19 mouse cellular contexts compared by ENCODE assay signal in the genomic region with DNA sequence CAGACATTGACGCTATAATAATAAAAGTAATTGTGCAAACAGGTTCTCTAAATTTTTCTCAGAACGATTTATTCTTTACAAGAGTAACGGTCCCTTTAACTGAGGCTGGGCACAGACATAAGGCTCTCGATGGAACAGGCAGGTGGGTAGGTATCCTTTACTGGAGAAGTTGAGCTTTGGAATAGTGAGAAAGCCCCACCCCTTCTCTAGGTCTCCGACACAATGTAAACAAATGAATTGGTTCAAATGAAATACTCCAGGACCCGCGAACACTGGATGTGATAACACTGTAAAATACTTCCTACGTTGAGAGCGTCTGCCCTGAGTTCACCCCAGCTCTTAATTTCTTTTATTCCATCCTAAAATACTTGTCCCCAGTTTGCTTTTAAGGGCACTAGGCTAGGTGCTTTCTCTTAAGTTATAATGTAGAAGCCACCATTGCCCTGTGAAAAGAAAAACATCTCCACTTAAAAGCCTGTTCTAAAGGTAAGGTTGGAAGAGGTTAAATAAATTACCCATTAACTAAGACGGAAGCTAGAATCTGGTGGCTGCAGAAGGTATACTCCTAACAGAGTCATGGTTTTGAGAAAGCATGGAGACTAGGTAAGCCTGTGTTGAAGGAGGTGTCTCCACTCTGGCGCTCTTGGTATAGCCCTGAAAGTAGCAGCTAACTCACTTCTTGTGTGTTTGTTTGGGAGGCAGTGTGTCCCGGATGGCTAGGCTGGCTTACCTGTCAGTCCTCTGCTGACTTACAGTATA.
DNase-seq lines count a peak whose midpoint lies in the region; ATAC-seq and TF ChIP-seq lines count a peak whose summit lies in the region.
"Had no signal": no experiment of that assay in that cellular context is flagged by ENCODE, and none has a peak within 500 bp of the region (broad histone marks: within the 10 kb centered on the region; RNA-seq: fewer than 3 reads in every experiment).

No protein-coding gene starts in this region.

- peak overlapping the region; percentile 21; the same call in 1 of the 2 replicates for H3K27ac ChIP-seq in kidney, postnatal 0 days
- H3K27ac ChIP-seq: forebrain, embryonic 12.5 days; heart, adult 2 months; hindbrain, embryonic 15.5 days; neural tube, embryonic 13.5 days had no signal

- H3K4me1 ChIP-seq in kidney, postnatal 0 days (replicated peaks; ENCODE audit: insufficient read depth, low read length): no peaks in the 10 kb centered on the region
- H3K4me1 ChIP-seq: forebrain, embryonic 12.5 days; hindbrain, embryonic 15.5 days had no signal

- no peaks in the 10 kb centered on the region for H3K36me3 ChIP-seq in kidney, postnatal 0 days (ENCODE audit: insufficient read depth, low read length)
- H3K36me3 ChIP-seq: forebrain, embryonic 12.5 days; hindbrain, embryonic 15.5 days; neural tube, embryonic 13.5 days had no signal

- 53% methylated on average over 12 of the region's 12 CpGs for WGBS in kidney, postnatal 0 days

- H3K9me3 ChIP-seq in kidney, postnatal 0 days (replicated peaks; ENCODE audit: low read length): no peaks in the 10 kb centered on the region
- H3K9me3 ChIP-seq: forebrain, embryonic 12.5 days; hindbrain, embryonic 15.5 days; neural tube, embryonic 13.5 days had no signal

- DNase-seq in kidney, adult 9 months: peak; percentile 69
- no peak for DNase-seq in kidney, postnatal 25 days
- DNase-seq in testis, postnatal 10 days (ENCODE audit: low spot score): peak; percentile 18
- no peak for DNase-seq in testis, postnatal 14 days (ENCODE audit: low spot score)
- DNase-seq in kidney, postnatal 0 days (ENCODE audit: low spot score): no peak
- peak; percentile 74 for DNase-seq in yolk sac, embryonic 10.5 days (ENCODE audit: low spot score)
- no peak for DNase-seq in layer of hippocampus, adult 18-20 months (ENCODE audit: low spot score in 2 of 2)
- DNase-seq in adrenal gland, adult 18-20 months (ENCODE audit: low spot score in 2 of 2): no peak
- DNase-seq: cerebellum, adult 8-10 months; heart, adult 2 months; heart, postnatal 4 days; lung, postnatal 10 days; midbrain, embryonic 14.5 days; right cerebral cortex, adult 18-20 months; thymus, postnatal 14 days had no signal

- TF ChIP-seq CTCF in kidney, postnatal 0 days (IDR thresholded peaks at IDR 0.05; ENCODE audit: low read depth): no peak

- no peak overlapping the region for H3K4me2 ChIP-seq in kidney, postnatal 0 days (ENCODE audit: low read length)
- H3K4me2 ChIP-seq: forebrain, embryonic 12.5 days; hindbrain, embryonic 15.5 days; neural tube, embryonic 13.5 days had no signal

- ATAC-seq in kidney, postnatal 0 days (replicated peaks; ENCODE audit: low FRiP score, low read depth): no peak; the same call in 1 of the 2 replicates

- H3K27me3 ChIP-seq in kidney, postnatal 0 days (ENCODE audit: insufficient read depth, low read length): no peaks in the 10 kb centered on the region
- H3K27me3 ChIP-seq: hindbrain, embryonic 15.5 days; neural tube, embryonic 13.5 days had no signal

- H3K4me3 ChIP-seq in kidney, postnatal 0 days (replicated peaks; ENCODE audit: low read depth, low read length): no peak overlapping the region
- H3K4me3 ChIP-seq: forebrain, embryonic 12.5 days; heart, adult 2 months; hindbrain, embryonic 15.5 days; megakaryocyte, embryonic 14.5 days; neural tube, embryonic 13.5 days had no signal

- no peak overlapping the region for H3K9ac ChIP-seq in kidney, postnatal 0 days (ENCODE audit: low read depth, low read length)
- H3K9ac ChIP-seq: forebrain, embryonic 12.5 days; hindbrain, embryonic 15.5 days; neural tube, embryonic 13.5 days had no signal

Comparison
In these comparisons a context has a peak if more than half of its experiments do, and no peak if none do; other contexts are left out.
1. DNase-seq: peak in kidney, adult 9 months (single experiment), testis, postnatal 10 days (single experiment) and yolk sac, embryonic 10.5 days (single experiment); none in kidney, postnatal 25 days (0 of 2), testis, postnatal 14 days (single experiment), kidney, postnatal 0 days (single experiment), layer of hippocampus, adult 18-20 months (0 of 2) and adrenal gland, adult 18-20 months (0 of 2).